Mouse (Mus musculus) stomach, embryonic 15.5 days (tissue): ENCODE measurements at regions not wholly inside any gene's neighbourhood (a gene's known extent, or its start where the extent isn't known, plus 50 kb on each side); places are given as distances from the start of the nearest gene placed in this dataset.

ENCODE experiments used
- ATAC-seq: fragments of 200-750 bp; cut with Nextera tagmentation; 2 replicates; pipeline ENCODE4 v1.8.0; 2017; ENCODE audit warnings: low read depth, moderate number of reproducible peaks, moderate TSS enrichment; ENCODE audit not compliant: insufficient read depth, low FRiP score
- H3K27ac ChIP-seq: fragments of 300-500 bp; sonication (generic); 2 replicates; pipeline ENCODE4 v1.5.1; 2015; ENCODE audit warnings: mild to moderate bottlenecking, inconsistent platforms
- H3K27me3 ChIP-seq: fragments of 300-500 bp; sonication (generic); replicated peaks from 2 replicates; pipeline ENCODE4 v1.6.1; 2015; ENCODE audit warnings: inconsistent platforms
- H3K36me3 ChIP-seq: fragments of 300-500 bp; sonication (generic); 2 replicates; pipeline ENCODE4 v1.6.1; 2015; ENCODE audit warnings: inconsistent platforms
- H3K4me1 ChIP-seq: fragments of 300-500 bp; sonication (generic); 2 replicates; pipeline ENCODE4 v1.6.1; 2015; ENCODE audit warnings: inconsistent platforms
- H3K4me2 ChIP-seq: fragments of 300-500 bp; sonication (generic); 2 replicates; pipeline ENCODE4 v1.6.1; 2015; ENCODE audit warnings: mild to moderate bottlenecking, inconsistent platforms
- H3K4me3 ChIP-seq: fragments of 300-500 bp; sonication (generic); replicated peaks from 2 replicates; pipeline ENCODE4 v1.5.1; 2015; ENCODE audit warnings: inconsistent platforms
- H3K9ac ChIP-seq: fragments of 300-500 bp; sonication (generic); 2 replicates; pipeline ENCODE4 v1.6.1; 2015; ENCODE audit warnings: inconsistent platforms
- H3K9me3 ChIP-seq: fragments of 300-500 bp; sonication (generic); 2 replicates; pipeline ENCODE4 v1.6.1; 2016; ENCODE audit warnings: inconsistent platforms
- WGBS: fragments of 180-500 bp; shearing (Covaris S2); methylation state at CpG from one replicate; pipeline ENCODE4 v1.1.7; 2015; 5-methylcytosine and 5-hydroxymethylcytosine counted together

GRCm38 (mm10) chr3:66514587-66514986, 217.9 kb upstream of the Veph1 start:
- Histone ChIP-seq H3K27ac (no peak overlapping the region), H3K36me3 (no peaks in the 10 kb centered on the region), H3K9ac (no peak overlapping the region), H3K27me3 (no peaks in the 10 kb centered on the region), H3K4me1 (no peaks in the 10 kb centered on the region), H3K9me3 (no peaks in the 10 kb centered on the region), H3K4me3 (no peak overlapping the region), H3K4me2 (no peak overlapping the region)
- 85% methylated on average over 8 of the region's 8 CpGs for WGBS
- ATAC-seq = no peak

GRCm38 (mm10) chr3:66512408-66512807, 215.8 kb upstream of the Veph1 start:
- Histone ChIP-seq H3K4me3 (no peak overlapping the region), H3K27ac (no peak overlapping the region), H3K9ac (no peak overlapping the region), H3K9me3 (no peaks in the 10 kb centered on the region), H3K4me2 (no peak overlapping the region), H3K4me1 (no peaks in the 10 kb centered on the region), H3K27me3 (no peaks in the 10 kb centered on the region), H3K36me3 (no peaks in the 10 kb centered on the region)
- WGBS = 90% methylated on average over 1 of the region's 1 CpGs
- no peak for ATAC-seq

GRCm38 (mm10) chr3:66510455-66510854, 213.8 kb upstream of the Veph1 start:
- Histone ChIP-seq H3K36me3 (no peaks in the 10 kb centered on the region), H3K9me3 (no peaks in the 10 kb centered on the region), H3K9ac (no peak overlapping the region), H3K27me3 (no peaks in the 10 kb centered on the region), H3K4me1 (no peaks in the 10 kb centered on the region), H3K27ac (no peak overlapping the region), H3K4me2 (no peak overlapping the region), H3K4me3 (no peak overlapping the region)
- WGBS = 87% methylated on average over 4 of the region's 4 CpGs
- no peak for ATAC-seq

GRCm38 (mm10) chr3:66506125-66506524, 209.5 kb upstream of the Veph1 start:
- no peaks in the 10 kb centered on the region for H3K27me3 ChIP-seq
- H3K4me3 ChIP-seq = no peak overlapping the region
- H3K27ac ChIP-seq = no peak overlapping the region
- no peak overlapping the region for H3K4me2 ChIP-seq
- ATAC-seq = no peak
- no peak overlapping the region for H3K9ac ChIP-seq
- no peaks in the 10 kb centered on the region for H3K9me3 ChIP-seq
- no peaks in the 10 kb centered on the region for H3K4me1 ChIP-seq
- no peaks in the 10 kb centered on the region for H3K36me3 ChIP-seq

GRCm38 (mm10) chr3:66505476-66506076, 208.9 kb upstream of the Veph1 start:
- Histone ChIP-seq H3K9ac (no peak overlapping the region), H3K27ac (no peak overlapping the region)
- WGBS = 67% methylated on average over 6 of the region's 6 CpGs

GRCm38 (mm10) chr3:66504717-66505116, 208.1 kb upstream of the Veph1 start:
- Histone ChIP-seq H3K36me3 (no peaks in the 10 kb centered on the region), H3K27ac (no peak overlapping the region), H3K9me3 (no peaks in the 10 kb centered on the region), H3K4me2 (no peak overlapping the region), H3K27me3 (no peaks in the 10 kb centered on the region), H3K4me1 (no peaks in the 10 kb centered on the region), H3K4me3 (no peak overlapping the region), H3K9ac (no peak overlapping the region)
- no peak for ATAC-seq
- 78% methylated on average over 6 of the region's 6 CpGs for WGBS

More at GRCm38 (mm10) chr3:66505476-66506076, 208.9 kb upstream of the Veph1 start:
- Histone ChIP-seq H3K36me3 (no peaks in the 10 kb centered on the region), H3K9me3 (no peaks in the 10 kb centered on the region), H3K4me1 (no peaks in the 10 kb centered on the region), H3K27me3 (no peaks in the 10 kb centered on the region), H3K4me2 (no peak overlapping the region), H3K4me3 (no peak overlapping the region)
- no peak for ATAC-seq

GRCm38 (mm10) chr3:66503615-66504014, 207.0 kb upstream of the Veph1 start:
- Histone ChIP-seq H3K4me1 (no peaks in the 10 kb centered on the region), H3K36me3 (no peaks in the 10 kb centered on the region), H3K9ac (no peak overlapping the region), H3K9me3 (no peaks in the 10 kb centered on the region), H3K4me3 (no peak overlapping the region), H3K27me3 (no peaks in the 10 kb centered on the region), H3K4me2 (no peak overlapping the region), H3K27ac (no peak overlapping the region)
- WGBS = 75% methylated on average over 3 of the region's 3 CpGs
- ATAC-seq = no peak

GRCm38 (mm10) chr3:66501865-66502264, 205.2 kb upstream of the Veph1 start:
- H3K9ac ChIP-seq = no peak overlapping the region
- H3K4me2 ChIP-seq = no peak overlapping the region
- no peaks in the 10 kb centered on the region for H3K36me3 ChIP-seq
- WGBS = 69% methylated on average over 4 of the region's 4 CpGs
- no peaks in the 10 kb centered on the region for H3K4me1 ChIP-seq
- no peak overlapping the region for H3K27ac ChIP-seq
- no peak for ATAC-seq
- H3K4me3 ChIP-seq = no peak overlapping the region
- no peaks in the 10 kb centered on the region for H3K9me3 ChIP-seq
- no peaks in the 10 kb centered on the region for H3K27me3 ChIP-seq

- 63% methylated on average over 2 of the region's 2 CpGs for WGBS
- ATAC-seq = peak; percentile 68; the same call in 1 of the 2 replicates
- Histone ChIP-seq H3K27ac (no peak overlapping the region), H3K36me3 (no peaks in the 10 kb centered on the region), H3K4me1 (no peaks in the 10 kb centered on the region), H3K4me3 (no peak overlapping the region), H3K27me3 (no peaks in the 10 kb centered on the region), H3K9ac (no peak overlapping the region), H3K4me2 (no peak overlapping the region), H3K9me3 (no peaks in the 10 kb centered on the region)
Measured at GRCm38 (mm10) chr3:66494442-66495113, 197.9 kb upstream of the Veph1 start.

- no peak for ATAC-seq
- Histone ChIP-seq H3K9me3 (no peaks in the 10 kb centered on the region), H3K4me3 (no peak overlapping the region), H3K9ac (no peak overlapping the region), H3K27me3 (no peaks in the 10 kb centered on the region), H3K4me1 (no peaks in the 10 kb centered on the region), H3K4me2 (no peak overlapping the region), H3K27ac (no peak overlapping the region), H3K36me3 (no peaks in the 10 kb centered on the region)
- WGBS = 40% methylated on average over 6 of the region's 6 CpGs
Measured at GRCm38 (mm10) chr3:66490696-66491357, 194.2 kb upstream of the Veph1 start.

GRCm38 (mm10) chr3:66488724-66489123, 192.1 kb upstream of the Veph1 start:
- Histone ChIP-seq H3K27ac (no peak overlapping the region), H3K4me2 (no peak overlapping the region), H3K9me3 (no peaks in the 10 kb centered on the region), H3K4me1 (no peaks in the 10 kb centered on the region), H3K4me3 (no peak overlapping the region), H3K36me3 (no peaks in the 10 kb centered on the region), H3K9ac (no peak overlapping the region), H3K27me3 (no peaks in the 10 kb centered on the region)
- 82% methylated on average over 7 of the region's 7 CpGs for WGBS
- ATAC-seq = no peak

- Histone ChIP-seq H3K4me1 (no peaks in the 10 kb centered on the region), H3K27ac (no peak overlapping the region), H3K36me3 (no peaks in the 10 kb centered on the region), H3K4me2 (no peak overlapping the region), H3K27me3 (no peaks in the 10 kb centered on the region), H3K4me3 (no peak overlapping the region), H3K9ac (no peak overlapping the region), H3K9me3 (no peaks in the 10 kb centered on the region)
- ATAC-seq = peak; percentile 56; the same call in 1 of the 2 replicates
Measured at GRCm38 (mm10) chr3:66486658-66487057, 190.0 kb upstream of the Veph1 start.
